Mouse (Mus musculus) C2C12 (cell line): ENCODE results near the gene Ppp1r14b.

Experiments used
- CEBPB ChIP-seq: IDR thresholded peaks from one replicate; pipeline ENCODE4 v1.6.1; 2011; ENCODE audit warnings: low read depth, mild to moderate bottlenecking, control low read depth, moderate library complexity
- CTCF ChIP-seq: IDR thresholded peaks from one replicate; pipeline ENCODE4 v1.5.1; 2011; ENCODE audit not compliant: control insufficient read depth, insufficient read depth, insufficient read length
- FOSL1 ChIP-seq: IDR thresholded peaks from one replicate; pipeline ENCODE4 v1.8.0; 2011; ENCODE audit warnings: mild to moderate bottlenecking, low read length; ENCODE audit not compliant: poor library complexity, insufficient read depth, severe bottlenecking
- MAX ChIP-seq: IDR thresholded peaks from one replicate; pipeline ENCODE4 v1.6.1; 2011; ENCODE audit warnings: mild to moderate bottlenecking, control low read depth
- MYOD1 ChIP-seq: IDR thresholded peaks from one replicate; pipeline ENCODE4 v1.6.1; 2011; ENCODE audit warnings: low read depth; ENCODE audit not compliant: control insufficient read depth, insufficient read length
- MYOG ChIP-seq: IDR thresholded peaks from one replicate; pipeline ENCODE4 v1.6.1; 2011; ENCODE audit not compliant: control insufficient read depth, insufficient read length; ENCODE audit errors: extremely low read depth
- USF1 ChIP-seq: IDR thresholded peaks from one replicate; pipeline ENCODE4 v1.6.1; 2011; ENCODE audit warnings: low read depth, mild to moderate bottlenecking, control low read depth, moderate library complexity

DNA sequence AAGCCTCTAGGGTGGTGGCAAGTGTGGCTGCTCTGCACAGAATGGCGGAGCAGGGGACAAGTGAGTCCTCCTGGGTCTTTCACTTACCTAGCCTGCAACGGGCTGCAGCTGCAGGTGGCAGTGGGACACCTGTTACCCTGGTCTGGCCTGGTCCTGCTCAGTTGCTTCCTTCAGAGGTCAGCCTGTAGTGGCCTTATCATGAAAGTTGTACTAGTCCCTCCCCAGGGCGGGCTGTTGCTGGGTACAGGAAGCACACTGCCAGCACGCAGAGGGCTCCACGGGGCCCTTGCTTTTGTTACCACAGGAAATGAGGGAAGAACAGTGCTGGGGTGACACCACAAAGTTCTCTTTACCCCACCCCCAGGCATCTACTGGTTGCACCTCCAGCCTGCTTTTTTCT is 44.4 kb downstream of the Ppp1r14b start, which contains the start of gene Fermt3:
- TF ChIP-seq USF1: no peak
- TF ChIP-seq CTCF: no peak
- TF ChIP-seq MYOD1: no peak
- no peak for TF ChIP-seq MAX
- TF ChIP-seq CEBPB: no peak
- TF ChIP-seq FOSL1: no peak
- TF ChIP-seq MYOG: no peak
